Mouse (Mus musculus) liver, embryonic 14.5 days (tissue): ENCODE results near the gene Tnnc1. TPM values are rescaled to one million over a fixed set of nuclear protein-coding genes. Genes with fewer than 3 reads are reported as not detected.

Source experiments
- ATAC-seq: fragments of 200-750 bp; cut with Nextera tagmentation; 2 replicates; pipeline ENCODE4 v1.8.0; 2017; ENCODE audit warnings: moderate number of reproducible peaks, mild to moderate bottlenecking, moderate library complexity; ENCODE audit not compliant: insufficient read depth
- DNase-seq, 3 experiments: peaks; one replicate each; pipeline ENCODE4 v3.0.0-alpha.2; 2012 to 2013; ENCODE audit warnings: low read depth in 3 of 3, low spot score in 3 of 3
- H3K27ac ChIP-seq: fragments of 300-500 bp; sonication (generic); 2 replicates; pipeline ENCODE4 v1.5.1; 2014; ENCODE audit warnings: moderate library complexity, mild to moderate bottlenecking, control low read depth, inconsistent platforms
- H3K27me3 ChIP-seq: fragments of 300-500 bp; sonication (generic); 2 replicates; pipeline ENCODE4 v1.6.1; 2014; ENCODE audit warnings: mild to moderate bottlenecking, low read length, moderate library complexity; ENCODE audit not compliant: control insufficient read depth, insufficient read depth
- H3K36me3 ChIP-seq: fragments of 300-500 bp; sonication (generic); replicated peaks from 2 replicates; pipeline ENCODE4 v1.6.1; 2014; ENCODE audit warnings: low read depth; ENCODE audit not compliant: control insufficient read depth, insufficient read depth
- H3K4me1 ChIP-seq, 2 experiments: fragments of 200-500 bp in 1 of 2; fragments of 300-500 bp in 1 of 2; sonication (generic) in 1 of 2; replicated peaks; 2 replicates each; pipeline ENCODE4 v1.6.1; 2012 to 2014; ENCODE audit warnings: antibody characterized with exemption in 1 of 2, inconsistent platforms in 1 of 2, low read length in 1 of 2; ENCODE audit not compliant: control insufficient read depth in 2 of 2, insufficient read depth in 2 of 2
- H3K4me2 ChIP-seq: fragments of 300-500 bp; sonication (generic); 2 replicates; pipeline ENCODE4 v1.6.1; 2014; ENCODE audit warnings: low read depth, mild to moderate bottlenecking, control low read depth, moderate library complexity
- H3K4me3 ChIP-seq, 2 experiments: fragments of 200-500 bp in 1 of 2; fragments of 300-500 bp in 1 of 2; sonication (generic) in 1 of 2; 2 replicates each; pipeline ENCODE4 v1.5.1; 2012 to 2014; ENCODE audit warnings: low read depth in 2 of 2, low read length in 2 of 2, mild to moderate bottlenecking in 2 of 2, control low read depth in 1 of 2, inconsistent platforms in 1 of 2, moderate library complexity in 1 of 2; ENCODE audit not compliant: insufficient read depth in 1 of 2
- H3K9ac ChIP-seq: fragments of 300-500 bp; sonication (generic); replicated peaks from 2 replicates; pipeline ENCODE4 v1.6.1; 2014; ENCODE audit warnings: mild to moderate bottlenecking, control low read depth, moderate library complexity
- H3K9me3 ChIP-seq: fragments of 300-500 bp; sonication (generic); 2 replicates; pipeline ENCODE4 v1.6.1; 2016; ENCODE audit warnings: low read length, mixed read lengths; ENCODE audit not compliant: control insufficient read depth
- CTCF ChIP-seq: IDR thresholded peaks from 2 replicates; pipeline ENCODE4 v1.5.1; 2016; ENCODE audit warnings: antibody characterized with exemption, low read depth, control low read depth
- EP300 ChIP-seq: IDR thresholded peaks from 2 replicates; pipeline ENCODE4 v1.6.1; 2016; ENCODE audit warnings: antibody characterized with exemption, low read depth
- WGBS: fragments of 180-500 bp; shearing (Covaris S2); extraction: QIAGEN DNeasy Blood & Tissue Kit; methylation state at CpG from one replicate; pipeline ENCODE4 v1.1.7; 2014; ENCODE audit not compliant: insufficient replicate concordance; 5-methylcytosine and 5-hydroxymethylcytosine counted together
- polyA plus RNA-seq, 2 experiments: library from polyadenylated mRNA; depleted of rRNA in 1 of 2; stranded (reverse) in 1 of 2; unstranded in 1 of 2; fragments of >200 nt; fragmentation: Nextera tagmentation in 1 of 2; extraction: Ambion mirVana in 1 of 2; gene quantifications; 2 replicates each; pipeline versions ENCODE4 v1.2.1 to v1.2.3; 2012 to 2014

The Tnnc1 gene
- polyA plus RNA-seq, 2 experiments: 22.2 to 41.2 TPM

GRCm38 (mm10) chr14:31215157-31216002 is 7.3 kb downstream of the Tnnc1 start:
- Histone ChIP-seq H3K4me3 (no peak overlapping the region), H3K4me1 (peaks cover 0 to 8% of the 10 kb centered on the region in 2 experiments; a peak in 2 of 4 replicates), H3K27me3 (no peaks in the 10 kb centered on the region), H3K4me2 (no peak overlapping the region), H3K36me3 (no peaks in the 10 kb centered on the region), H3K27ac (no peak overlapping the region), H3K9me3 (no peaks in the 10 kb centered on the region), H3K9ac (no peak overlapping the region)
- ATAC-seq (no peak), DNase-seq (no peak)
- WGBS: 26% methylated on average over 15 of the region's 15 CpGs
- TF ChIP-seq CTCF (peak; percentile 95), EP300 (no peak)

- Histone ChIP-seq H3K4me2 (no peak within 1 kb of the TSS), H3K9ac (no peak within 1 kb of the TSS), H3K27me3 (no peaks in the 10 kb centered on the region), H3K4me3 (no peak within 1 kb of the TSS), H3K4me1 (peaks cover 0 to 5% of the 10 kb centered on the region in 2 experiments; a peak in 2 of 4 replicates), H3K9me3 (no peaks in the 10 kb centered on the region), H3K36me3 (no peaks in the 10 kb centered on the region), H3K27ac (no peak within 1 kb of the TSS)
- ATAC-seq (no peak), DNase-seq (no peak)
- WGBS: 47% methylated on average over 2 of the region's 2 CpGs
- TF ChIP-seq EP300: no peak
- no peak for TF ChIP-seq CTCF
Observed at GRCm38 (mm10) chr14:31216846-31217245, 8.7 kb downstream of the Tnnc1 start, which contains the start of gene Nisch. TSS of gene Nisch (minus strand) at chr14:31216946.

- Histone ChIP-seq H3K36me3 (no peaks in the 10 kb centered on the region), H3K4me3 (no peak within 1 kb of the TSS), H3K9me3 (no peaks in the 10 kb centered on the region), H3K4me2 (no peak within 1 kb of the TSS), H3K27me3 (no peaks in the 10 kb centered on the region), H3K9ac (no peak within 1 kb of the TSS), H3K27ac (no peak within 1 kb of the TSS), H3K4me1 (peaks cover 0 to 5% of the 10 kb centered on the region in 2 experiments; a peak in 1 of 4 replicates)
- 8% methylated on average over 10 of the region's 11 CpGs for WGBS
- TF ChIP-seq CTCF: peak; percentile 80
- TF ChIP-seq EP300: no peak
- DNase-seq (no peak), ATAC-seq (0 out of 2 replicates have a peak, but pooled peaks have one; percentile 17)
Observed at GRCm38 (mm10) chr14:31217666-31218065, 9.6 kb downstream of the Tnnc1 start, which contains the start of gene Sema3g. TSS of gene Sema3g (plus strand) at chr14:31217860.

- Histone ChIP-seq H3K4me1 (peaks cover 0 to 2% of the 10 kb centered on the region in 2 experiments; a peak in 1 of 4 replicates), H3K36me3 (no peaks in the 10 kb centered on the region), H3K4me3 (no peak overlapping the region), H3K9ac (no peak overlapping the region), H3K9me3 (no peaks in the 10 kb centered on the region), H3K4me2 (no peak overlapping the region), H3K27me3 (no peaks in the 10 kb centered on the region; the same call in 1 of the 2 replicates), H3K27ac (no peak overlapping the region)
- no peak for TF ChIP-seq EP300
- TF ChIP-seq CTCF: no peak
- ATAC-seq (no peak), DNase-seq (no peak)
- 68% methylated on average over 4 of the region's 4 CpGs for WGBS
Observed at GRCm38 (mm10) chr14:31226978-31227377, 18.9 kb downstream of the Tnnc1 start.

- H3K27ac ChIP-seq: no peak overlapping the region
- peaks cover 0 to 3% of the 10 kb centered on the region in 2 experiments; a peak in 2 of 4 replicates for H3K4me1 ChIP-seq
- ATAC-seq: no peak
- no peak overlapping the region for H3K9ac ChIP-seq
- no peaks in the 10 kb centered on the region; the same call in 1 of the 2 replicates for H3K27me3 ChIP-seq
- no peaks in the 10 kb centered on the region for H3K36me3 ChIP-seq
- 33% methylated on average over 6 of the region's 6 CpGs for WGBS
- DNase-seq: no peak
- TF ChIP-seq EP300: no peak
- TF ChIP-seq CTCF: no peak
- no peak overlapping the region for H3K4me3 ChIP-seq
- H3K9me3 ChIP-seq: no peaks in the 10 kb centered on the region
- H3K4me2 ChIP-seq: no peak overlapping the region
Observed at GRCm38 (mm10) chr14:31228234-31228633, 20.1 kb downstream of the Tnnc1 start.
